Mouse (Mus musculus): ENCODE measurements around the gene Mipol1. TPM values are rescaled to one million over a fixed set of nuclear protein-coding genes. Genes with fewer than 3 reads are reported as not detected.

Gene Mipol1
- 8.6 and 8.7 TPM in 2 replicates for polyA plus RNA-seq (2015; fragmentation: Nextera tagmentation; extraction: Ambion mirVana)

GRCm38 (mm10) chr12:57230192-57230706 lies at the start of gene Mipol1, which contains the start of gene Prps1l3:
Mipol1 (plus strand) TSS chr12:57230427.
Prps1l3 (plus strand) TSS chr12:57230412.
- Histone ChIP-seq H3K27ac (ENCODE audit: low read length) (peak within 1 kb of the TSS; percentile 93), H3K27me3 (ENCODE audit: control insufficient read depth, insufficient read depth, low read depth, low read length) (no peaks in the 10 kb centered on the region), H3K9me3 (ENCODE audit: control insufficient read depth, low read length) (no peaks in the 10 kb centered on the region), H3K4me1 (replicated peaks; ENCODE audit: control insufficient read depth, insufficient read depth, low read length) (0 out of 2 replicates have a peak, but pooled peaks cover 2% of the 10 kb centered on the region), H3K4me2 (ENCODE audit: low read depth, low read length) (peak within 1 kb of the TSS; percentile 71), H3K4me3 (ENCODE audit: low read length) (peak within 1 kb of the TSS; percentile 86), H3K9ac (ENCODE audit: low read length) (peak within 1 kb of the TSS; percentile 92), H3K36me3 (ENCODE audit: control insufficient read depth, insufficient read depth, low read length) (no peaks in the 10 kb centered on the region)
- peak; percentile 99 for ATAC-seq (ENCODE audit: low read depth)
- WGBS: 0% methylated on average over 56 of the region's 58 CpGs

DNA sequence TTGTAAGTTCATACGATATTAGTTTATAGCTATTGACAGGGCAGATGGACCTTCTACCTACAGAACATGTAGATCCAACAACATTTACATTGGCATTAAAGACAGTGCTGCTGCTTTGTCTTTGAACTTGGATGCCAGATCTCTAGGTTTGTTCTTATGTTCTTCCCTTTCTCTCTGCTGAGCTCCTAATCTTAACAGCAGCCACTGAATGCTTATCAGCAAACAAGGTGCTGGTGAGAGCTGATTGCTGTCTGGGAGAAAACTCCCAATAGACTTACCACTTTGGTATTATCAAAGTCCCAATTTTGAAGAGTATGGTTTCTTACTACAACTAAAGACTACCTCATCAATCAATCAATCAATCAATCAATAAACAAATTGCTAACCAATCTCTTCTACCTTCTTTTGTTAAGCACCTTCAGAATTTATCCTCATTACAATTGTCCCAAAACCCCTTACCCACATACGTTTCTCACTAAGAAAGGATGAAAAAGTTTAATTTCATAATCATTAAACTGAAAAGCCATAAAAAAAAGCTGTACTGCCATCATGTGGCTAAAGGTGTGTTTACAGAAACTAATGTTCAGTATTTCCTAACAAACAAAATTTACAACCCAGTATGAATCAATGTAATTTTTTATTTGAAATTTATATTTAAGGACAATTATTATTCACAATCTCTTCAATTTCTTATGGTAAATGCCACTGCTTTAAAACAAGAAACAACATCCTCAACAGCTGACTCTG lies 45.7 kb upstream of the Mipol1 start:
- no peak overlapping the region for H3K27ac ChIP-seq (ENCODE audit: low read length)
- no peaks in the 10 kb centered on the region for H3K9me3 ChIP-seq (ENCODE audit: control insufficient read depth, low read length)
- no peak overlapping the region for H3K4me3 ChIP-seq (ENCODE audit: low read length)
- 53% methylated on average over 2 of the region's 2 CpGs for WGBS
- no peaks in the 10 kb centered on the region for H3K27me3 ChIP-seq (ENCODE audit: control insufficient read depth, insufficient read depth, low read depth, low read length)
- H3K4me2 ChIP-seq (ENCODE audit: low read depth, low read length): no peak overlapping the region
- 0 out of 2 replicates have a peak, but pooled peaks cover 4% of the 10 kb centered on the region for H3K4me1 ChIP-seq (replicated peaks; ENCODE audit: control insufficient read depth, insufficient read depth, low read length)
- H3K36me3 ChIP-seq (ENCODE audit: control insufficient read depth, insufficient read depth, low read length): no peaks in the 10 kb centered on the region
- no peak overlapping the region for H3K9ac ChIP-seq (ENCODE audit: low read length)
- ATAC-seq (ENCODE audit: low read depth): no peak

GRCm38 (mm10) chr12:57185475-57185874 lies 44.8 kb upstream of the Mipol1 start:
- H3K4me1 ChIP-seq (replicated peaks; ENCODE audit: control insufficient read depth, insufficient read depth, low read length): no peaks in the 10 kb centered on the region
- no peaks in the 10 kb centered on the region for H3K27me3 ChIP-seq (ENCODE audit: control insufficient read depth, insufficient read depth, low read depth, low read length)
- WGBS: 0% methylated on average over 1 of the region's 1 CpGs
- H3K36me3 ChIP-seq (ENCODE audit: control insufficient read depth, insufficient read depth, low read length): no peaks in the 10 kb centered on the region
- no peak overlapping the region for H3K9ac ChIP-seq (ENCODE audit: low read length)
- H3K27ac ChIP-seq (ENCODE audit: low read length): no peak overlapping the region
- no peak for ATAC-seq (ENCODE audit: low read depth)
- H3K4me2 ChIP-seq (ENCODE audit: low read depth, low read length): no peak overlapping the region
- no peak overlapping the region for H3K4me3 ChIP-seq (ENCODE audit: low read length)
- no peaks in the 10 kb centered on the region for H3K9me3 ChIP-seq (ENCODE audit: control insufficient read depth, low read length)

GRCm38 (mm10) chr12:57186126-57186525 lies 44.1 kb upstream of the Mipol1 start:
- Histone ChIP-seq H3K36me3 (ENCODE audit: control insufficient read depth, insufficient read depth, low read length) (no peaks in the 10 kb centered on the region), H3K27me3 (ENCODE audit: control insufficient read depth, insufficient read depth, low read depth, low read length) (no peaks in the 10 kb centered on the region), H3K27ac (ENCODE audit: low read length) (no peak overlapping the region), H3K4me1 (replicated peaks; ENCODE audit: control insufficient read depth, insufficient read depth, low read length) (no peaks in the 10 kb centered on the region), H3K9ac (ENCODE audit: low read length) (no peak overlapping the region), H3K4me3 (ENCODE audit: low read length) (no peak overlapping the region), H3K4me2 (ENCODE audit: low read depth, low read length) (no peak overlapping the region), H3K9me3 (ENCODE audit: control insufficient read depth, low read length) (no peaks in the 10 kb centered on the region)
- ATAC-seq (ENCODE audit: low read depth): no peak
- WGBS: 53% methylated on average over 2 of the region's 2 CpGs

- H3K4me3 ChIP-seq (ENCODE audit: low read length): no peak overlapping the region
- no peak overlapping the region for H3K4me2 ChIP-seq (ENCODE audit: low read depth, low read length)
- H3K9me3 ChIP-seq (ENCODE audit: control insufficient read depth, low read length): no peaks in the 10 kb centered on the region
- no peaks in the 10 kb centered on the region for H3K4me1 ChIP-seq (replicated peaks; ENCODE audit: control insufficient read depth, insufficient read depth, low read length)
- 72% methylated on average over 4 of the region's 4 CpGs for WGBS
- H3K36me3 ChIP-seq (ENCODE audit: control insufficient read depth, insufficient read depth, low read length): no peaks in the 10 kb centered on the region
- no peak for ATAC-seq (ENCODE audit: low read depth)
- H3K27ac ChIP-seq (ENCODE audit: low read length): no peak overlapping the region
- no peak overlapping the region for H3K9ac ChIP-seq (ENCODE audit: low read length)
- no peaks in the 10 kb centered on the region for H3K27me3 ChIP-seq (ENCODE audit: control insufficient read depth, insufficient read depth, low read depth, low read length)
These were observed 43.2 kb upstream of the Mipol1 start for GRCm38 (mm10) chr12:57187032-57187431.

DNA sequence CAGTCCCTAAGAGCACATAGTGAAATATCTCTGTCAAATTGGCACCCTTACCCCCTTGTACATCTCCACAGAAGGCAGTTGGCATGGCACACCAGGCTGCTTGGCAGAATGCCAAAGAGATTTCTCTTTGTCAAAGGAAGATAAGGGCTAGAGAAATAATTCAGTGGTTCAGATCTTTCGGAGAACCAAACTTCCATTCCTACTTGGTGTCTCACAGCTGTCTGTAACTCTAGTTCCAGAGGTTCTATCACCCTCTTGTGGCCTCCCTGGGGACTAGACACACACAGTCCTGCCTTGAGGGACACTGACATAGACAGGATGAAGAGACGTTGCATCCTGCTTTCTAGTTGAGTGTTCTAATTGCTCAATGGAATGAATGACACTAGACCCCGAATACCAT lies 35.6 kb upstream of the Mipol1 start:
- H3K27ac ChIP-seq (ENCODE audit: low read length): no peak overlapping the region
- 17% methylated on average over 3 of the region's 3 CpGs for WGBS
- H3K4me2 ChIP-seq (ENCODE audit: low read depth, low read length): no peak overlapping the region
- H3K9ac ChIP-seq (ENCODE audit: low read length): no peak overlapping the region
- no peak overlapping the region for H3K4me3 ChIP-seq (ENCODE audit: low read length)
- peaks cover 8% of the 10 kb centered on the region for H3K27me3 ChIP-seq (ENCODE audit: control insufficient read depth, insufficient read depth, low read depth, low read length)
- 0 out of 2 replicates have a peak, but pooled peaks cover 2% of the 10 kb centered on the region for H3K4me1 ChIP-seq (replicated peaks; ENCODE audit: control insufficient read depth, insufficient read depth, low read length)
- 0 out of 2 replicates have a peak, but pooled peaks have one; percentile 36 for ATAC-seq (ENCODE audit: low read depth)
- no peaks in the 10 kb centered on the region for H3K9me3 ChIP-seq (ENCODE audit: control insufficient read depth, low read length)
- no peaks in the 10 kb centered on the region for H3K36me3 ChIP-seq (ENCODE audit: control insufficient read depth, insufficient read depth, low read length)

DNA sequence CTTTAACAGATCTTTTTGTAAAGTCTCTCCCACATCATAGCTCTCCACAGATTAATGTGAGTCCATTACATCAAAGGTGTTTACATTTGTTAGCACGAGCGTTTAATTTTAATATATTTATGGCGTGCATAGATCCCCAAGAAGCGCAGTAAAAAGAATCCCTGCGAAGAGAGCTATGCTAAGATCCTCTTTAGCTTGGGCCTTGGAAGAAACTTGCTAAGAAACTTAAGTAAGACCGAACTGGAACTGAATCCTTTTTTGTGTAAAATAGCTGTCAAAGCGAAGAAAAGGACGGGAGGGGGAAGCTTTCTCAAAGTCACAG lies 34.0 kb upstream of the Mipol1 start:
- Histone ChIP-seq H3K27ac (ENCODE audit: low read length) (no peak overlapping the region), H3K27me3 (ENCODE audit: control insufficient read depth, insufficient read depth, low read depth, low read length) (peaks cover 8% of the 10 kb centered on the region), H3K4me2 (ENCODE audit: low read depth, low read length) (peak overlapping the region; percentile 91), H3K9ac (ENCODE audit: low read length) (peak overlapping the region; percentile 68), H3K4me1 (replicated peaks; ENCODE audit: control insufficient read depth, insufficient read depth, low read length) (0 out of 2 replicates have a peak, but pooled peaks cover 2% of the 10 kb centered on the region), H3K9me3 (ENCODE audit: control insufficient read depth, low read length) (no peaks in the 10 kb centered on the region), H3K4me3 (ENCODE audit: low read length) (peak overlapping the region; percentile 59), H3K36me3 (ENCODE audit: control insufficient read depth, insufficient read depth, low read length) (no peaks in the 10 kb centered on the region)
- no peak for ATAC-seq (ENCODE audit: low read depth)
- 16% methylated on average over 8 of the region's 8 CpGs for WGBS

GRCm38 (mm10) chr12:57196608-57197362 lies 33.4 kb upstream of the Mipol1 start:
- peaks cover 8% of the 10 kb centered on the region for H3K27me3 ChIP-seq (ENCODE audit: control insufficient read depth, insufficient read depth, low read depth, low read length)
- no peaks in the 10 kb centered on the region for H3K36me3 ChIP-seq (ENCODE audit: control insufficient read depth, insufficient read depth, low read length)
- peak overlapping the region; percentile 68 for H3K9ac ChIP-seq (ENCODE audit: low read length)
- 1% methylated on average over 56 of the region's 59 CpGs for WGBS
- H3K4me3 ChIP-seq (ENCODE audit: low read length): peak overlapping the region; percentile 59
- H3K27ac ChIP-seq (ENCODE audit: low read length): no peak overlapping the region
- peak overlapping the region; percentile 91 for H3K4me2 ChIP-seq (ENCODE audit: low read depth, low read length)
- peak; percentile 60 for ATAC-seq (ENCODE audit: low read depth)
- no peaks in the 10 kb centered on the region for H3K9me3 ChIP-seq (ENCODE audit: control insufficient read depth, low read length)
- 0 out of 2 replicates have a peak, but pooled peaks cover 2% of the 10 kb centered on the region for H3K4me1 ChIP-seq (replicated peaks; ENCODE audit: control insufficient read depth, insufficient read depth, low read length)
